Mouse (Mus musculus): ENCODE measurements around the gene Hemgn.

Hemgn gene

DNA sequence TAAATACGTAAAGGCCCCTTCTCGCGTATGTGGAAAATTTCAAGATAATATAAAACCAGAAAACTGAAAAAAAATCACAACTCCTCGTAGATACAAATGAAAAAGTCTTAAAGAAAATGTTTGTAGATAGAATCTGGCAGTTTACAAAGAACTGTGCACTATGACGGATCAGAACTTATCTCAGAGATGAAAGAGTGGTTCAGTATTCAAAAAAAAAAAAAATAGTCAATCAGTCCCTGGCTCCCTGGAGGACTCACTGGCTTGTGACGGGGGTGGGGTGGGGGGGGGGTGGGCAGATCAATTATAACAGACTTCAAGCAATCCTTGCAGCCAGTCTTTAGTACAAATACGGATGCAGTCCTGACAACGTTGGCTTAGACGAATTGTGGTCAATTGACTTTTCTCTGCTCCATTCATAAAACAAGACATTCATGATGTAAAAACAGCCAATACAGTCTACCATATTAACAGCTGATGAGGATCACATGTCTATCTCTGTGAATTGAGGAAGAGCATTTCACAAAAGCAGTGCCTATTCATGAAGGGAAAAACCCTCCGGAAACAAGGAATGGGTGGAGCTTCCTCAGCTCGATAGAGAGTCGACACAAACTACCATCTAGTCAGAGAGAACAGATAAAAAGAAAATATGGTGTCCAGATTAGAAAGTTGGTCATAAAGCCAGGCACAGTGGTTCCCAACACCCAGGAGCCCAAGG, 53.6 kb downstream of the Hemgn start:
- DNase-seq (ENCODE audit: low read depth, low spot score): no peak

- peak; percentile 89 for DNase-seq (ENCODE audit: low read depth, low spot score)
These were observed 56.8 kb downstream of the Hemgn start for GRCm38 (mm10) chr4:46356351-46357133.

DNA sequence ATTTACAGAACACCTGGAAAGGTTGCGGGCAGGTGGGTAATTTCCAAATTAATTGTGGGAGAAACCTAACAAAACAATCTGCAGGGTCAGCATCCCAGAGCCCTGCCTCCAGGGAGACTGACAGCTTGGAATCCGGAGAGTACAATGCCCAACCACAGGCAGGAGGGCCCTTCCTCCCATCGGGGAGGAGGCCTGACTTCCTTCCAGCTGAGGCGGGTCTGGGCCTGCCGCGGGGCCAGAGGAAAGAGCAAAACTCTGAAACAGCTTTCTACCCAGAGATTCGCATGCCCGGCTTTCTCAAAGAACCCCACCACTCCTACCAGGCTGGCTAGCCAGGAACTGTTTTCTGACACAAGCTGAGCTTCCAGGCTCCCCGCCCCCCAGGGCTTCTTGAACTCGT, 60.3 kb downstream of the Hemgn start:
- DNase-seq (ENCODE audit: low read depth, low spot score): peak; percentile 31

DNA sequence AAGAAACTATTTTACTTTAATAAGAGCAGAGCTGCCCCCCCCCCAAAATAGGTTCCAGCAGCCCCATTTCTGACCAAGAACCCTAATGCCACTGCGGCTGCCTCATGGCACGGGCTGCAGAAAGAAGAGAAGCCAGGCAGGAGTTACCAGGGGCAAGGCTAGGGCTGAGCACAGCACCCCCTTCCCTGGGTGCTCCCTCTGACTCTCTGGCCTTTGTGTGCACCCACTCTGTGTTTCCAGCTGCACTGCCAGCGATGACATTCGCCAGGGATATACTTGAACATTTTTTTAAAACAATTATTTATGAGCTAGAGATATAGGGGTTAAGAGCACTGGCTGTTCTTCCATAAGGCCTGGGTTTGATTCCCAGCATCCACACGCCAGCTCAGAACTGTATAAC, 63.8 kb downstream of the Hemgn start:
- DNase-seq (ENCODE audit: low read depth, low spot score): no peak

GRCm38 (mm10) chr4:46348897-46349296, 64.4 kb downstream of the Hemgn start:
- no peak for DNase-seq (ENCODE audit: low read depth, low spot score)

DNA sequence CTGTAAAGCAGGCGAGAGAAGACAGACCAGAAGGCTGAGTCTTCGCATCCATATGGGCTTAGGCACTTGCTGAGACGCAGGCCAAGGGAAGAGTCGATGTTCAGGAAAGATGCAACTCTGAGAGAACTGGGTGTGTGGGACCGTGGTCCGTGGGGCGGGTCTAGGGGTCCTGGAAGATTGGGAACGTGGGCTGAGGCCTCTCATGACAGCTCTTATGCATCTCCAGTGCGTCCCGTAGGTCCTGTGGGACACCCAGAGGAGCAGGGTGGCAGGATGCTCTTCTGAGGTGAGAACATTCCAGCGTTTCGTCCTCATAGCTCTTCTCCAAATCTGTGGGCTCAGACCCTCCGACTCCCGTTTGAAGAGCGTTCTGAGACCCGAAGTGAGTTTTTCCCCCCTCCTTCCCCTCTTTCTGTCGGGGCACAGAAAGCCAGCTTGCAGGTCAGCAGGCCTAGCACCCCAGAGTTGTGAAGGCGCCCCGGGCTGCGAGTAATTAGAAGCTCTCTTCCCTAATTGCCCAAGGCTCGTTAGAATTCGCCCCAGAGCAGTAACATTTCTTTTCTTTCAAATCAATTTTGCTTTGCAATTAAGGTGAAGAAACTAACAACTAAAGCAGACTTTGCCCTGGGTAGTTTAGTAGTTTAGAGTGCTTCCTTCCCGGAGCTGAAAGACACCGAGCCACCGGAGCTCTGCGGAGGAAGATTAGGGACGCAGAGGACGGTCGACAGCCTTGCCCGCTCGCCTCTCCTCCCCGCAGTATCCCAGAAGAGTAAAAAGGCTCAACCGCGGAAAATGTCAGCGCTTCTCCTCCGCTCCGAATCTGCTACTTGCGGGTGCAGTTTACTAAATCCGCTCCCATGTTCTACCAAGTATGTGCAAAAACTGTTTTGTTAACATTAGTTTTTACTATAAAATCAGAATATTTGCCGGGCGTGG, 65.5 kb downstream of the Hemgn start:
- DNase-seq (ENCODE audit: low read depth, low spot score): no peak

- DNase-seq (ENCODE audit: low read depth, low spot score): no peak
These were observed 66.2 kb downstream of the Hemgn start for GRCm38 (mm10) chr4:46347141-46347540.

DNA sequence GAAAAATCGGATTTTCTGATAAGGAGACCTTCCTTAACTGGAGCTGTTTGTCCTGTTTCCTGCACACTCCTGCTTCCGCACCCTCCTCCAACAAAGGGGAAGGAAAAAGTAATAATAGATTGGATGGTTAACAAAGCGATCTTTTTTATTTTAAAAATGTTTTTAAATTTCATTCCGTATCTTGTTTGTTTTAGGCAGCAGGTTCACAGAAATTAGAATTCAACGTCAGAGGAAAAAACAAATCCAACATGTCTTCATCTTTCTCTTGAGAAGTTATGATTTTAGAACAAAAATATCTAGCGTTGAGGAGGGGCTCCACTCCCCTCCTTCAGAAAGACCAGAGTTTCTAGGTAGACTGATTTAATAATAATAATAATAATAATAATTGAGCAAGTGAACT, 67.1 kb downstream of the Hemgn start:
- no peak for DNase-seq (ENCODE audit: low read depth, low spot score)

- DNase-seq (ENCODE audit: low read depth, low spot score): no peak
These were observed 67.6 kb downstream of the Hemgn start for GRCm38 (mm10) chr4:46345773-46346100.

DNA sequence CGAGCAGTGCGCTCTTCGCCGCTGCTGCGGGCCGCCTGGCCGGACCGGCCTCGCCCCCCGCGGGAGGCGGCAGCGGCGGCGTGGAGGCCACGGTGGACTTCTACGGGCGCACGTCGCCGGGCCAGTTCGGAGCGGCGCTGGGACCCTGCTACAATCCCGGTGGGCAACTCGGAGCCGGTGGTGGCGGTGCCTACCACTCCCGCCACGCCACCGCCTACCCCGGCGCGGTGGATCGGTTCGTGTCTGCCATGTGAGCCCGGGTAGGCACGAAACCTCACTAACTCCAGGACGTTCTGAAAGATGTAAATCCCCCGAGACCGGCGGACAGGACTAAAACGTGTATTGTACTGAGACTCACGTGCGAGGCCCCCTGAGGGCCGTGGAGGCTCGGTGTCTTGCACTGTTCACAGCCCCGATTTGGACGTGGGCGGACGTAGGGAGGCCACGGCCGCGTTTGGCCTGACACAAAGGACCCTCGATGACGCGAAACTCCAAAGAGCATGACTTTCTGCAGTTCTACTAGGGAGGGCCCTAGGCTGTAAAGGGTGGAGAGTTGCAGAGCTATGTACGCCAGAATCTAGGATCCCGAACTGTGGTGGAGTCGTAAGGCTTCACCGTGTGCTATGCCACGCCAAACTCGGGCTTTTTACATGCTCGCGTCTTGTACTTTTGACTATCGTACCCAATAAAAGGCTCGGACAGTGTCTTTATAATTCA, 68.1 kb downstream of the Hemgn start:
- peak; percentile 63 for DNase-seq (ENCODE audit: low read depth, low spot score)

- peak; percentile 81 for DNase-seq (ENCODE audit: low read depth, low spot score)
These were observed 69.0 kb downstream of the Hemgn start for GRCm38 (mm10) chr4:46344288-46344687.
